Mouse (Mus musculus) bone marrow macrophage, adult 2 months (primary cell): ENCODE results near the gene Slc7a1.

Source experiments
- CTCF ChIP-seq: IDR thresholded peaks from 2 replicates; pipeline ENCODE4 v1.5.1; 2012; ENCODE audit warnings: low read depth, mild to moderate bottlenecking, low read length, moderate library complexity
- POLR2A ChIP-seq: IDR thresholded peaks from 2 replicates; pipeline ENCODE4 v1.6.1; 2012; ENCODE audit warnings: mild to moderate bottlenecking, low read depth, low read length, borderline replicate concordance

GRCm38 (mm10) chr5:148421326-148421725 is 21.6 kb upstream of the Slc7a1 start:
- TF ChIP-seq CTCF (no peak), POLR2A (no peak)
